Mouse (Mus musculus) cerebellum, adult 2 months (tissue): ENCODE measurements around the gene Oaf. TPM values are rescaled to one million over a fixed set of nuclear protein-coding genes. Genes with fewer than 3 reads are reported as not detected.

Experiments
- DNase-seq, 2 experiments: peaks; one replicate each; pipeline ENCODE4 v3.0.0; 2021
- H3K27ac ChIP-seq: fragments of 200-500 bp; 2 replicates; pipeline ENCODE4 v1.5.1; 2012; ENCODE audit warnings: low read length, control low read depth, inconsistent platforms; ENCODE audit not compliant: insufficient read depth
- H3K27me3 ChIP-seq: fragments of 200-500 bp; 2 replicates; pipeline ENCODE4 v1.6.1; 2012; ENCODE audit warnings: inconsistent platforms, mild to moderate bottlenecking, low read length, moderate library complexity; ENCODE audit not compliant: control insufficient read depth, insufficient read depth
- H3K4me1 ChIP-seq: fragments of 200-500 bp; 2 replicates; pipeline ENCODE4 v1.6.1; 2011; ENCODE audit warnings: low read length; ENCODE audit not compliant: control insufficient read depth, insufficient read depth
- H3K4me3 ChIP-seq: fragments of 200-500 bp; replicated peaks from 2 replicates; pipeline ENCODE3; 2011; ENCODE audit warnings: mild to moderate bottlenecking, low read depth, low read length, control low read depth; ENCODE audit not compliant: insufficient read depth
- CTCF ChIP-seq: fragments of 200-500 bp; IDR thresholded peaks from 2 replicates; pipeline ENCODE4 v1.5.1; 2011; ENCODE audit warnings: low read depth, mild to moderate bottlenecking, control low read depth, low read length, moderate library complexity, borderline replicate concordance; ENCODE audit not compliant: insufficient read depth
- POLR2A ChIP-seq: fragments of 200-500 bp; IDR thresholded peaks from 2 replicates; pipeline ENCODE4 v1.6.1; 2011; ENCODE audit warnings: low read length, control low read depth, borderline replicate concordance; ENCODE audit not compliant: insufficient read depth
- WGBS: fragments of 180-500 bp; shearing (Covaris S2); methylation state at CpG from one replicate; pipeline ENCODE4 v1.1.7; 2018; 5-methylcytosine and 5-hydroxymethylcytosine counted together
- polyA plus RNA-seq: library from polyadenylated mRNA; depleted of rRNA; stranded (reverse); fragments of >200 nt; gene quantifications from 2 replicates; pipeline ENCODE4 v1.2.3, GENCODE M21; 2012

Oaf gene
- polyA plus RNA-seq, 1 experiment: 5.2 TPM

DNA sequence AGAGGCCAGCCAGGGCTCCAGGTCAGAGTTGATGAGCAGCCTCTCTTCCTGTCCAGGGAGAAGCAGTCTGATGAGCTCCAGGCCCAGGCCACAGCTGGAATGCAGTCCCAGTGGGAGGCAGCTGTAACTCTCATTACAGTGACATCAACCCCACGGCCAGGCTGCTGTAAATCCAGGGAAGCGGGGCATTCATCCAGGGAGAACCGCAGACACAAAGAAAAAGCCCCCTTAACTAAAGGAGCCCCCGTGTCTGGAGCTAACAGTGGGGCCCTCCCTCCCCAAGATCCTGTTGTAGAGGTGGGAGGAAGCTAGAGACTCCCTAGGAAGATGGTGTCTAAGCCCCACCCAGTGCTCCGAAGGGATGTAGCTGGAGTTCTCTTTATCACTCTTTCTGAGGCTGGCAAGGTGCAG lies 13.6 kb upstream of the Oaf start:
- Histone ChIP-seq H3K27ac (no peak overlapping the region), H3K4me3 (no peak overlapping the region), H3K4me1 (no peaks in the 10 kb centered on the region), H3K27me3 (no peaks in the 10 kb centered on the region; the same call in 1 of the 2 replicates)
- TF ChIP-seq CTCF (no peak), POLR2A (no peak)
- no peak for DNase-seq
- WGBS: 49% methylated on average over 5 of the region's 5 CpGs

DNA sequence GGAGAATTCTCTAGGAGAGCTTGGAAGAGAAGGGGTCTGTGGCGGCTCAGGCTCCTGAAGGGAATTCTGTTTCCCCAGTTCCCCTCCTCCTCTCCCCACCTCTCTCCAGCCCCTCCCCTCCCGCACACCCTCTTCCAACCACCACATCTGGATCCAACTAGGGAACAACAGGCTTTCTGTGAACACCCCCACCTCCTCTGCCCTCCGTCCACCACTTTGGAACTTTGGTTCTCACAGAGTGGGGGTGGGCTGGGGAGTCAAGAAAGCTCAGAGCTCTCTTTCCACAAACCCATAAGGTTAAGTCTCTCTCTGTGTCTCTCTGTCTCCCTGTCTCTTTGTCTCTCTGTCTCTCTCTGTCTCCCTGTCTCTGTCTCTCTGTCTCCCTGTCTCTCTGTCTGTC lies 13.1 kb upstream of the Oaf start:
- 76% methylated on average over 3 of the region's 3 CpGs for WGBS
- TF ChIP-seq CTCF (no peak), POLR2A (no peak)
- H3K27me3 ChIP-seq: no peaks in the 10 kb centered on the region; the same call in 1 of the 2 replicates
- no peak for DNase-seq
- no peaks in the 10 kb centered on the region for H3K4me1 ChIP-seq
- no peak overlapping the region for H3K4me3 ChIP-seq
- H3K27ac ChIP-seq: no peak overlapping the region

DNA sequence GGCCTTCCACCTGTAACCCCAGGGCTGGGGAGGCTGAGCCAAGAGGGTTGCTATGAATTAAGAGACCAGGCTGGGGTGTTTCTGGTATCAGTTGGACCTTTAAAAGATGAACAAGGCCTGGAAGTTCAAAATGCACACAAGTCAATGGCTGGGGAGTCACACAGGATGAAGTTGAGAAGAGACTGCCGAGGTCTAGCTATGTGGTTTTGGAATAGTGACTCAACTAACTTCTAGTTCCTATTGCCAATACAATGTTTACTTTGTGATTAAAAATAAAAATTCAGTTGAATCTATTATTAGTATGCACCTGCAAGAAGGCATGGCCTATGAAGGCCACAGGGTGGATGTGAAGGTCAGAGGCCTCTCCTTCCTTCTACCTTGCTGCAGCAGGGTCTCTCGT lies 12.1 kb upstream of the Oaf start:
- Histone ChIP-seq H3K27me3 (no peaks in the 10 kb centered on the region; the same call in 1 of the 2 replicates), H3K4me3 (no peak overlapping the region), H3K27ac (no peak overlapping the region), H3K4me1 (no peaks in the 10 kb centered on the region)
- no peak for TF ChIP-seq CTCF
- no peak for TF ChIP-seq POLR2A
- DNase-seq: no peak
- 85% methylated on average over 2 of the region's 2 CpGs for WGBS

DNA sequence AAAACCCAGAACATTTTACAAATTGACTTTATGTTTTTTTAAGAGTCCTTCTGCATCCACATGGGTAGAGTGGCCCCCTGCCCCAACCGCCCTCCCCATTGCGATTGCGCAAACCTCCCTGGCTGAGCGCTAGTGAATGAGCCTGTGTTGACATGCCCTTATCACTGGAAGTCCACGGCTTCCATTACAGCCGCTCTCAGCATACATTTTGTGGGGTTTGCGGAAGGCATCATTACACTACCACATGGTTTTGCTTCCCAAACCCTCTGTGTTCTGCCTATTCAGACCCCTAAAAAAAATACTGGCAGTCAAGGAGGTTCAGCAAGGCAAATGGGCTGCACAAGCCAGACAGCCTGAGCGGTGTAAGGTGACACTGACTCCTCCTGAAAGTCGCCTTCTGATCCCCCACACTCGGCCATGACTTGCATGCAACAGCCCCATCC lies 7.0 kb upstream of the Oaf start:
- Histone ChIP-seq H3K4me3 (no peak overlapping the region), H3K4me1 (no peaks in the 10 kb centered on the region), H3K27me3 (no peaks in the 10 kb centered on the region; the same call in 1 of the 2 replicates), H3K27ac (no peak overlapping the region)
- no peak for DNase-seq
- 68% methylated on average over 10 of the region's 10 CpGs for WGBS
- TF ChIP-seq CTCF (no peak), POLR2A (no peak)

DNA sequence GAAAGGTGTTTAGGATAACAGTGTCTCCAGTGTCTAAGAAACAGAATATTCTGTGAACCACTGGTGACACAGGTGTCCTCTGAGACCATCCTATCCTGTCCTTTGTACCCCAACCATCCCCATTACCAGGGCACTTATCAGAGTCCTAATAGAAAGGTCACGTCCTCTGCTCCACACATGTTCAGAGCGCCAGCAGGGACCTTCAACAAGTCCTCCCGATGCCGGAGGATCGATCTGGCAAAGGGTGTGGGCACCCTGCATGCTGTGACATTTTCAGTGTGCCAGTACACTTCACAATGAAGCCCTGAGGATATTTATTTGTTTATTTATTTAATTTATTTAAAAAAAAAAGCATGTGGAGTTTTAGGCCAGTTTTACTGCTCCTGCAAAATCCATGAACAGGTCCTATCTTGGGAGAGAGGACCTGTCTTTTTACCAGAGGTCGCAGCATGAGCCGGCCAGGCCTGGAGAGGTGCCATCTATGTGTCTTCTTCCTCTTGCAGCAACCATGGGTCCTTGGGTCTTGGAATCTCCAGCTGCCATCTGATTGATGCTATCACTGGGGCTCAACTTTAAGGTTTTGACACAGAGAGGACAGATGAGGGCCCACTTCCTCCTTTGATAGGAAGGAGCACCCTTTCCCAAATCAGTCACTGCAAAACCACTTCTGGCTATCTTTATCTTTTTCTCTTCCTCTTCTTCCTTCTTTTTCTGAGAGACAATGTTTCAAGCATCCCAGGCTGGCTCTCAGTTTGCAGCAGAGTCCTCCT lies 6.3 kb upstream of the Oaf start:
- no peaks in the 10 kb centered on the region for H3K4me1 ChIP-seq
- H3K27me3 ChIP-seq: no peaks in the 10 kb centered on the region; the same call in 1 of the 2 replicates
- no peak overlapping the region for H3K4me3 ChIP-seq
- TF ChIP-seq CTCF (no peak), POLR2A (no peak)
- WGBS: 51% methylated on average over 7 of the region's 7 CpGs
- DNase-seq: no peak
- H3K27ac ChIP-seq: no peak overlapping the region

DNA sequence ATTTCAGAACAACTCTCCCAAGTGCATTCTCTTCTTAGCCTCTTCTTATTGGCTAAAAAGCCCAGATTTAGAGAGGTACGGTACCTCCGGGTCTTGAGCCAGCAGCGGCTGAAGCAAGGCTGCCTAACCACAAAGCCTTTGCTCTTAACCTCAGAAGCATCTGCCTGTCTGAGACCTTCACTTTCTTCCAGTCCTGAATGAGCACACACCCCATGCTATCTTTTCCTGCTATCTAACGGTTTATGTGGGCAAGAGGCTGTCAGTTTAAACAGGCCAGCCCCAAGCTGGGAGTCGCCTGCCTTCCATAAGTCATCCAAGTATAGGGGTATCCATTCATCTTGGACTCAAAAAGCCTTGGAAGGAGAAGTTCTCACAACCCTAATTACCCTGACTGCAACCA lies 2.7 kb upstream of the Oaf start:
- TF ChIP-seq CTCF: no peak
- TF ChIP-seq POLR2A: no peak
- H3K4me1 ChIP-seq: no peaks in the 10 kb centered on the region
- H3K27me3 ChIP-seq: 0 out of 2 replicates have a peak, but pooled peaks cover 2% of the 10 kb centered on the region

DNA sequence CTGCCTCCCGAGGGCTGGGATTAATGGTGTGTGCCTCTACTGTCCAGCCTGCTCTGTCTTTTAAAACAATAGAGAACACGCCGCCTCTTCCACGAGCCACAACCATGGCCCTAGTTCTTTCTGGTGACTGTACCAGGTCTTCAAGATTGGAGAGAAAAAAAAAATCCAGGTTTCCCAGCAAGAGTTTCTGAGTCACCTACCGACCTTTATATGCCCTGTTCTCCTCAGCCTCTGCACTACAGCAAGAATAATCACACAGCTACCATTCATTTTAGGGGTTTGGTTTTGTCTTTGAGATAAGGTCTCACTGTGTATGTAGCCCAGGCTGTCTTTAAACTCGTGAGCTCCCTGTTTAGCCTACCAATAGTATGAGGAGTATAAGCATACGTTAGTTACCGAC lies 2.3 kb upstream of the Oaf start:
- no peak for TF ChIP-seq CTCF
- no peak for TF ChIP-seq POLR2A
- H3K4me3 ChIP-seq: no peak overlapping the region
- 0 out of 2 replicates have a peak, but pooled peaks cover 2% of the 10 kb centered on the region for H3K27me3 ChIP-seq
- 90% methylated on average over 8 of the region's 8 CpGs for WGBS
- H3K27ac ChIP-seq: no peak overlapping the region
- DNase-seq: no peak
- no peaks in the 10 kb centered on the region for H3K4me1 ChIP-seq

More for the DNA sequence above, 2.7 kb upstream of the Oaf start:
- DNase-seq: no peak
- H3K27ac ChIP-seq: no peak overlapping the region
- WGBS: 89% methylated on average over 5 of the region's 5 CpGs
- H3K4me3 ChIP-seq: no peak overlapping the region

DNA sequence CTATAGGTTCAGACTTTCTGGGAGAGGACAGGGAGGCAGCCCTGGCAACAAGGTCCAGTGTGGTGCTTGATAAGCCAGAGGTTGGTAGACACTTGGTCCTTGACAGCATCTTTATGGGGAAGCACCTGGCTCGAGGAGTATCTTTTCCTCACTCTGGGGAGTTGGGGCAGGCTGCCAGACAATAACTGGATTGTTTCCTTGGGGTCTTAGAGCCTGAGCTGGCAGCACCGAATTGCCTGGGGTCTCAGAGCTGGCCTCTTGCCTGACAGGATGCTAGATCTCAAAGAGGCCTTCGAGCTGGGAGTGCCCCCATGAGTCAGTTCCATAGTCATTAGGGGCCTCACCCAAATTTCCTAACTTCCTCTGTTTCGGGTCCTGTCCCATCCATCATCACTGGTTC lies 1.6 kb upstream of the Oaf start:
- TF ChIP-seq POLR2A (no peak), CTCF (no peak)
- 46% methylated on average over 4 of the region's 4 CpGs for WGBS
- DNase-seq: no peak
- Histone ChIP-seq H3K4me1 (no peaks in the 10 kb centered on the region), H3K27me3 (0 out of 2 replicates have a peak, but pooled peaks cover 2% of the 10 kb centered on the region), H3K4me3 (no peak overlapping the region), H3K27ac (no peak overlapping the region)
